Mouse (Mus musculus): ENCODE results near the gene Ephb3.

DNA sequence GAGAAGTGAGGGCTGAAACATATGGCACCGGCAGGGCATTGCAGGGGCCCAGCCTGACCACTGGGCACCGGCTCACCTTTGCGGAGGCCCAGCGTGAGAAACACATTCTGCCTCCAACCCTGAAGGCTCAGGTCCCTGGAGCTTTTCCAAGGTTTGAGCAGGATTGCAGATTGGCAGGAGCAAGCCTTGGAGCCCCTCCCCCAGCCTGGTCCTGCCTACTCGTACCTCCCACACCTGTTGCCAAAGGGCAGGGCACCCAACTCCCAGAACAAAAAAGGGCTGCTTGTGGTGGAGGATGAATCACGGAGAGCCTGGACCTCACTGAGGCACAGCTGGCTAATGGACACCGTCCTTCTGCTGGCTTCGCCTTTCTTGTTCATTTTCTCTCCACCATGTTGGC, 30.6 kb downstream of the Ephb3 start:
- TF ChIP-seq CTCF (IDR thresholded peaks at IDR 0.05; ENCODE audit: low read depth) = no peak
- TF ChIP-seq EP300 (IDR thresholded peaks at IDR 0.05; ENCODE audit: low read depth) = no peak

Measured in heart, postnatal 0 days (tissue).